Mouse (Mus musculus): ENCODE results near the gene Rem2.

- no peak for TF ChIP-seq GATA1 (IDR thresholded peaks at IDR 0.05; ENCODE audit: low read length)
- no peak for TF ChIP-seq TAL1 (IDR thresholded peaks at IDR 0.05; ENCODE audit: low read length)
Observed at GRCm38 (mm10) chr14:54443196-54443595, 32.7 kb upstream of the Rem2 start.

All from erythroblast, embryonic 14.5 days (primary cell).